Mouse (Mus musculus): ENCODE data around the gene Gpr26. TPM values are rescaled to one million over a fixed set of nuclear protein-coding genes. Genes with fewer than 3 reads are reported as not detected.

Gpr26 gene
- not detected for total RNA-seq (2023)

DNA sequence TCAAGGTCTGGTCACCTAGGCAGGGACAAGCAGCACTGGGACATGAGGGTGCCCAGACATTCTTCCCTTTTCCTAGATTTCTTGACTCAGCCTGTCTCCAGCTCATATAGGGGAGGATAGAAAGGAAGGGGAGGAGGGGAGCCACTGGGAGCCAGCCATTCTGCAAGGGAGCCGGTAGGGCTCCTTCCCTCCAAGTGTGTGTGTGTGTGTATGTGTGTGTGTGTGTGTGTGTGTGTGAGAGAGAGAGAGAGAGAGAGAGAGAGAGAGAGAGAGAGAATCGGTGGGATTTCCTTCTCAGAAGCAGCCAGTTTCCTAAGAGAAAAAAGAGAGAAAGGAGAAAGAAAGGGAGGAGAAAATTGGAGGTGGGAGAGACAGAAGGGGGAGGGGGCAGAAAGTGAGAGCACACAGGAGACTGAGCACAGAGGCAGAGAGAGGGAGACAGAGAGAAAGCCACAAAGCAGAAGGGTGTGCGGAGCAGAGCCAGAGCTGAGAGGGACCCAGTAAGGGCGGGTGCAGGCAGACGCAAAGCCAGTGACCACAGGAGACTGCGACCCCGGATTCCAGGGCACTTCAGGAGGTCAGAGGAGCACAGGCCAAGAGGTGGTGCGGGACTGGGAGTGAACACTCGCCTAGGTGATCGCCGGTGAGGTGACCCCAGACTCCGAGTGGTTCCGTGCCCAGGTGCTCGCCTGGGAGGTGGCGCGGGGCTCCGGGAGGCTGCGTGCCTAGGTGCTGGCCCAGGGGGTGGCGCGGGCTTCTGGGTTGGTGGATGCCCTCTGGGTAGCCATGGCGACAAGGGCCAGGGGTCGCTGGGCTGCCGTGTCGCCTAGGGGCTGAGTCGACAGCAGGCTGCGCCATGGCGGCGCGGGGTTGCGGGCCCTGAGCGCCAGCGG is at the start of gene Gpr26:
TSS of gene Gpr26 (plus strand) at position 438 of the 893 bp plus-strand sequence.

Other genes starting within 250 kb of the Gpr26 start
- not detected for gene Cpxm2, start 188.3 kb downstream of the Gpr26 start, total RNA-seq (2023)

Measured in CD4-positive naive resting alpha-beta T cell, adult 76 days (primary cell).